Mouse (Mus musculus) 416B (cell line): ENCODE data around the gene Mrps5.
A peak's percentile ranks its signal among the peaks of the same experiment; 100 is the strongest.
"Not testable (repeated sequence)": the region's sequence is repeated elsewhere in the genome, so short reads cannot be mapped to it uniquely, and the experiment has no call there.

Source experiments
- DNase-seq: peaks from one replicate; pipeline ENCODE4 v3.0.0; 2011; ENCODE audit warnings: low read depth

The Mrps5 gene

GRCm38 (mm10) chr2:127586694-127587513 lies at the start of gene Mrps5, which contains the start of gene Zfp661:
TSS of gene Mrps5 (plus strand) at chr2:127587222.
TSS of gene Zfp661 (minus strand) at chr2:127587094.
- peak; percentile 80 for DNase-seq

GRCm38 (mm10) chr2:127537548-127537947 lies 49.5 kb upstream of the Mrps5 start:
- DNase-seq, result no peak

- DNase-seq, result peak; percentile 33
These were observed 47.5 kb upstream of the Mrps5 start for GRCm38 (mm10) chr2:127539494-127539893.

- DNase-seq, result no peak
These were observed 45.8 kb upstream of the Mrps5 start, which contains the start of gene Prom2 for GRCm38 (mm10) chr2:127541185-127541584. TSS of gene Prom2 (minus strand) at chr2:127541467.

GRCm38 (mm10) chr2:127541697-127542096 lies 45.3 kb upstream of the Mrps5 start:
- no peak for DNase-seq

- DNase-seq, result no peak
These were observed 38.5 kb upstream of the Mrps5 start for GRCm38 (mm10) chr2:127548342-127549074.

- no peak for DNase-seq
These were observed 37.3 kb upstream of the Mrps5 start for GRCm38 (mm10) chr2:127549711-127550110.

GRCm38 (mm10) chr2:127550446-127550845 lies 36.6 kb upstream of the Mrps5 start:
- no peak for DNase-seq

GRCm38 (mm10) chr2:127551078-127551477 lies 35.9 kb upstream of the Mrps5 start:
- DNase-seq, result peak; percentile 38

- peak; percentile 75 for DNase-seq
These were observed 27.7 kb upstream of the Mrps5 start for GRCm38 (mm10) chr2:127559070-127559966.

- no peak for DNase-seq
These were observed 13.7 kb upstream of the Mrps5 start for GRCm38 (mm10) chr2:127573322-127573721.

- DNase-seq, result peak; percentile 95
These were observed 2.6 kb upstream of the Mrps5 start for GRCm38 (mm10) chr2:127584436-127584858.

- no peak for DNase-seq
These were observed 457 bp downstream of the Mrps5 start for GRCm38 (mm10) chr2:127587514-127587844.

- DNase-seq, result no peak
These were observed 1.9 kb downstream of the Mrps5 start for GRCm38 (mm10) chr2:127588897-127589296.

GRCm38 (mm10) chr2:127590204-127590603 lies 3.2 kb downstream of the Mrps5 start:
- DNase-seq, result no peak

- DNase-seq, result peak; percentile 46
These were observed 3.8 kb downstream of the Mrps5 start for GRCm38 (mm10) chr2:127590840-127591239.

- not testable (repeated sequence) for DNase-seq
These were observed 16.4 kb downstream of the Mrps5 start for GRCm38 (mm10) chr2:127603383-127603782.

- DNase-seq, result no peak
These were observed 18.2 kb downstream of the Mrps5 start for GRCm38 (mm10) chr2:127605203-127605602.

- DNase-seq, result peak; percentile 66
These were observed 21.2 kb downstream of the Mrps5 start for GRCm38 (mm10) chr2:127608234-127608633.

- DNase-seq, result no peak
These were observed 22.0 kb downstream of the Mrps5 start for GRCm38 (mm10) chr2:127608986-127609385.

- DNase-seq, result no peak
These were observed 24.4 kb downstream of the Mrps5 start for GRCm38 (mm10) chr2:127611386-127611785.

GRCm38 (mm10) chr2:127612288-127612687 lies 25.3 kb downstream of the Mrps5 start:
- DNase-seq, result no peak
